Mouse (Mus musculus): ENCODE measurements around the gene Syt13. TPM values are rescaled to one million over a fixed set of nuclear protein-coding genes. Genes with fewer than 3 reads are reported as not detected.

Gene Syt13
- not detected for polyA plus RNA-seq (2017; shearing (Covaris generic))

DNA sequence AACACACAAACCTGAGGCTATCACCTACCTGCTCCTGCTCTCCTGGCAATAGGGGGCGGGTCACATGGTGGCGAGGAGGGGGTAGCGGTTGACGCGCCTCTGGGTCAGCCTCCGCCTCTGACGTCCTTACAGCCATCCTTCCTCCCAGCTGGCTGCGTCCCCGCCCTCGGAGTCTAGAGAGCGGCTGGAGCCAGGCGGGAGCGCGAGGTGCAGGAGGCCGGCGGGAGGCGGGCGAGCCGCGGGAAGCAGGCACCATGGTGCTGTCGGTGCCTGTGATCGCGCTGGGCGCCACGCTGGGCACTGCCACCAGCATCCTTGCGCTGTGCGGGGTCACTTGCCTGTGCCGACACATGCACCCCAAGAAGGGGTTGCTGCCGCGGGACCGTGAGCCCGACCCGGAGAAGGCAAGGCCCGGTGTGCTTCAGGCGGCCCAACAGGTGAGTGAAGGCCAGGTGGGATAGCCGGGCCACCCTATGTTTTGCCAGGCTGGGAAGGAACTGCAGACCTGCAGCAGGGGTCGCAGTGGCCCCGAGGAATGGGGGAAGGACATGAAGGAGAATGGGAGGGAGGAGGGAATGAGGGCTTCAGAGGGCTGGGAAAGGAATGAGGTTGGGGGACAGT, at the start of gene Syt13:
Gene Syt13 (plus strand): TSS at position 166 of the 621 bp plus-strand sequence.

Other genes starting within 250 kb of the Syt13 start
- 1.0 TPM for gene Prdm11, start 131.1 kb downstream of the Syt13 start, polyA plus RNA-seq (2017; shearing (Covaris generic))

Measured in activated CD4-positive, CD25-positive, alpha-beta regulatory T cell, adult 9 weeks (primary cell).